Mouse (Mus musculus): ENCODE data around the gene Exosc6. TPM values are rescaled to one million over a fixed set of nuclear protein-coding genes. Genes with fewer than 3 reads are reported as not detected.

The Exosc6 gene
- polyA plus RNA-seq, 1 experiment from 2014 or later: 14.5 TPM

DNA sequence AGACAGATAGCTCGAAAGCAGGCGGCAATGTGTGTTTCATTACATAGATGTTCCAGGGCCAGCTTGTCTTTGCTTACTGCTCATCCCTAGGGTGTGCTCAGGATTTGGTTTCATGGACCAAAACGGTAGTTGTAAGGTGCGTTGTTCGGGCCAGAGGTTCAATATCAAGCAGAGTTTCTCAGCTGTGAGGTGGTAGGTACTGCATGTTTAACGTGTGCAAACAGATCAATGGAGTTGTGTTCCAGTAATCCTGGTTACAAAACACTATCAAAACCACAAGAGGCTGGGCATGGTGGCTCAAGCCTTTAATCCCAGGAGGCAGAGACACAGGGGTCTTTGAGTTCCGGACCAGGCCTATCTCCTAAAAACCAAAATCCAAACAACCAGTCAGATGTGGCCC, 7.0 kb upstream of the Exosc6 start:
- Histone ChIP-seq H3K4me2 (ENCODE audit: low read length) (no peak overlapping the region), H3K9me3 (ENCODE audit: control insufficient read depth, low read length) (no peaks in the 10 kb centered on the region), H3K4me3 (ENCODE audit: control insufficient read depth in 1 of 2, insufficient read depth in 1 of 2, low read depth in 1 of 2, low read length in 2 of 2) (no peak overlapping the region), H3K9ac (ENCODE audit: low read length) (no peak overlapping the region), H3K4me1 (ENCODE audit: control insufficient read depth in 2 of 2, insufficient read depth in 2 of 2, low read length in 2 of 2) (no peaks in the 10 kb centered on the region), H3K27ac (replicated peaks in 1 of 2; ENCODE audit: control insufficient read depth in 1 of 2, insufficient read depth in 1 of 2, low read depth in 2 of 2, low read length in 2 of 2) (no peak overlapping the region), H3K36me3 (ENCODE audit: control insufficient read depth, insufficient read depth, low read length) (peaks cover 100% of the 10 kb centered on the region), H3K27me3 (ENCODE audit: control insufficient read depth, insufficient read depth, low read length) (no peaks in the 10 kb centered on the region)
- no peak for ATAC-seq (ENCODE audit: insufficient number of reproducible peaks, insufficient read depth, low FRiP score, low read depth)
- WGBS: 96% methylated on average over 7 of the region's 7 CpGs

- H3K27me3 ChIP-seq (ENCODE audit: control insufficient read depth, insufficient read depth, low read length): no peaks in the 10 kb centered on the region
- no peaks in the 10 kb centered on the region for H3K9me3 ChIP-seq (ENCODE audit: control insufficient read depth, low read length)
- no peak for ATAC-seq (ENCODE audit: insufficient number of reproducible peaks, insufficient read depth, low FRiP score, low read depth)
- peaks cover 4 to 13% of the 10 kb centered on the region in 2 experiments; a peak in 3 of 4 replicates for H3K4me1 ChIP-seq (ENCODE audit: control insufficient read depth in 2 of 2, insufficient read depth in 2 of 2, low read length in 2 of 2)
- peaks cover 70% of the 10 kb centered on the region for H3K36me3 ChIP-seq (ENCODE audit: control insufficient read depth, insufficient read depth, low read length)
- no peak overlapping the region for H3K4me3 ChIP-seq (ENCODE audit: control insufficient read depth in 1 of 2, insufficient read depth in 1 of 2, low read depth in 1 of 2, low read length in 2 of 2)
- WGBS: 94% methylated on average over 12 of the region's 12 CpGs
- H3K4me2 ChIP-seq (ENCODE audit: low read length): no peak overlapping the region
- no peak overlapping the region for H3K9ac ChIP-seq (ENCODE audit: low read length)
- H3K27ac ChIP-seq (replicated peaks in 1 of 2; ENCODE audit: control insufficient read depth in 1 of 2, insufficient read depth in 1 of 2, low read depth in 2 of 2, low read length in 2 of 2): no peak overlapping the region
Observed at GRCm38 (mm10) chr8:111053827-111054518, 2.2 kb upstream of the Exosc6 start.

DNA sequence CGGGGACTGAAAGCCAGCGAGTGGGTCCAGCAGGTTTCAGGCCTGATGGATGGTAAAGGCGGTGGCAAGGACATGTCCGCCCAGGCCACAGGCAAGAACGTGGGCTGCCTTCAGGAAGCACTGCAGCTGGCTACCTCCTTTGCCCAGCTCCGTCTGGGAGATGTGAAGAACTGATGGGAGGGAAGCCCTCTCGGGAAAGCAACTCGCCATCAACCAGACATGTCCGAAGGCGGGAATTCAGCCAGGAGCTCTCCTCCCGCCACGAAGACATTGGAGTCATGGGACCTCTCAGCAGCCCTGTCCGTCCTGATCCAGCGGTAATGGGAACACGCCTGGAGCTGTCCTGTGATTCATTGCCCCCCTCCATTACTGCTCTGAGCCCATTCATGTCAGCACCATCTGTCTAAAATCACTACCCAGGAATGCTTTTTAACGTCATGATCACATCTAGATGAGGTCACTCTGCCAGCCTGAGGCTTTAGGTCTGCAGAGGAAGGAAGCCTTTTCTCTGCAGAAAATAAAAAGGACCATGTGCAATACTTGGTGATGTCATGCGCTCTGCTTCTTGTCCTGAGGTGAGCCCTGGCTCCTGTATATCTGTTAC, 1.0 kb upstream of the Exosc6 start:
- Histone ChIP-seq H3K27me3 (ENCODE audit: control insufficient read depth, insufficient read depth, low read length) (no peaks in the 10 kb centered on the region), H3K4me2 (ENCODE audit: low read length) (no peak overlapping the region), H3K4me1 (ENCODE audit: control insufficient read depth in 2 of 2, insufficient read depth in 2 of 2, low read length in 2 of 2) (peaks cover 6 to 17% of the 10 kb centered on the region in 2 experiments; a peak in 3 of 4 replicates), H3K36me3 (ENCODE audit: control insufficient read depth, insufficient read depth, low read length) (peaks cover 58% of the 10 kb centered on the region), H3K27ac (replicated peaks in 1 of 2; ENCODE audit: control insufficient read depth in 1 of 2, insufficient read depth in 1 of 2, low read depth in 2 of 2, low read length in 2 of 2) (no peak overlapping the region), H3K9me3 (ENCODE audit: control insufficient read depth, low read length) (no peaks in the 10 kb centered on the region), H3K9ac (ENCODE audit: low read length) (no peak overlapping the region), H3K4me3 (ENCODE audit: control insufficient read depth in 1 of 2, insufficient read depth in 1 of 2, low read depth in 1 of 2, low read length in 2 of 2) (no peak overlapping the region)
- no peak for ATAC-seq (ENCODE audit: insufficient number of reproducible peaks, insufficient read depth, low FRiP score, low read depth)
- 84% methylated on average over 17 of the region's 17 CpGs for WGBS

DNA sequence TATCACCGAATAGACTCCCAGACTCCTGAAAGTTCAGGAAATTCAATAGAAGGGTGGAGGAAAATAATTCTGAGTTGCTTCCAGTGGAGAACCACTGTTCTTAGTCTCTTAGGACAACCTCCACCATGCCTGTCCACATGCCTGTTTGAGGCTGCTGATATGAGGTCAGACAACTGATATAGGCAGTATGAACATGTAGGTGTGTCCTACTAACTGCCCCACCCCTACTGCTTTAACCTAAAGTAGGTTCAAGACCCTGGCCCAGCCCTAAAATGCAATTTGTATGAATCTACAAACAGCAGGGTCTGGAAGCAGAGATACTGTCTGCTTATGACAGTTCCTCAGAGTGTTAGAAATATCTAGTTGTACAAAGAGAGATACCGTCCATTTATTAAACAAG, 478 bp upstream of the Exosc6 start:
- H3K9me3 ChIP-seq (ENCODE audit: control insufficient read depth, low read length): no peaks in the 10 kb centered on the region
- ATAC-seq (ENCODE audit: insufficient number of reproducible peaks, insufficient read depth, low FRiP score, low read depth): no peak
- H3K4me1 ChIP-seq (ENCODE audit: control insufficient read depth in 2 of 2, insufficient read depth in 2 of 2, low read length in 2 of 2): peaks cover 6 to 17% of the 10 kb centered on the region in 2 experiments; a peak in 3 of 4 replicates
- no peaks in the 10 kb centered on the region for H3K27me3 ChIP-seq (ENCODE audit: control insufficient read depth, insufficient read depth, low read length)
- peaks cover 53% of the 10 kb centered on the region for H3K36me3 ChIP-seq (ENCODE audit: control insufficient read depth, insufficient read depth, low read length)
- 55% methylated on average over 2 of the region's 2 CpGs for WGBS
- H3K4me2 ChIP-seq (ENCODE audit: low read length): no peak overlapping the region
- H3K9ac ChIP-seq (ENCODE audit: low read length): 0 out of 2 replicates have a peak overlapping the region, but pooled peaks have one; percentile 31
- no peak overlapping the region for H3K27ac ChIP-seq (replicated peaks in 1 of 2; ENCODE audit: control insufficient read depth in 1 of 2, insufficient read depth in 1 of 2, low read depth in 2 of 2, low read length in 2 of 2)
- H3K4me3 ChIP-seq (ENCODE audit: control insufficient read depth in 1 of 2, insufficient read depth in 1 of 2, low read depth in 1 of 2, low read length in 2 of 2): 0 out of 4 replicates have a peak overlapping the region, but pooled peaks of 1 of the 2 experiments have one; percentile 97

GRCm38 (mm10) chr8:111056691-111057293, 653 bp downstream of the Exosc6 start:
- Histone ChIP-seq H3K4me1 (ENCODE audit: control insufficient read depth in 2 of 2, insufficient read depth in 2 of 2, low read length in 2 of 2) (peaks cover 12 to 28% of the 10 kb centered on the region in 2 experiments; a peak in 3 of 4 replicates), H3K27ac (replicated peaks in 1 of 2; ENCODE audit: control insufficient read depth in 1 of 2, insufficient read depth in 1 of 2, low read depth in 2 of 2, low read length in 2 of 2) (peak overlapping the region; percentile 46 to 85), H3K27me3 (ENCODE audit: control insufficient read depth, insufficient read depth, low read length) (no peaks in the 10 kb centered on the region), H3K9ac (ENCODE audit: low read length) (peak overlapping the region; percentile 92), H3K9me3 (ENCODE audit: control insufficient read depth, low read length) (no peaks in the 10 kb centered on the region), H3K36me3 (ENCODE audit: control insufficient read depth, insufficient read depth, low read length) (peaks cover 42% of the 10 kb centered on the region), H3K4me3 (ENCODE audit: control insufficient read depth in 1 of 2, insufficient read depth in 1 of 2, low read depth in 1 of 2, low read length in 2 of 2) (peak overlapping the region; percentile 75 to 97), H3K4me2 (ENCODE audit: low read length) (peak overlapping the region; percentile 97)
- under 1% methylated on average over 48 of the region's 63 CpGs for WGBS
- peak; percentile 67 for ATAC-seq (ENCODE audit: insufficient number of reproducible peaks, insufficient read depth, low FRiP score, low read depth)

DNA sequence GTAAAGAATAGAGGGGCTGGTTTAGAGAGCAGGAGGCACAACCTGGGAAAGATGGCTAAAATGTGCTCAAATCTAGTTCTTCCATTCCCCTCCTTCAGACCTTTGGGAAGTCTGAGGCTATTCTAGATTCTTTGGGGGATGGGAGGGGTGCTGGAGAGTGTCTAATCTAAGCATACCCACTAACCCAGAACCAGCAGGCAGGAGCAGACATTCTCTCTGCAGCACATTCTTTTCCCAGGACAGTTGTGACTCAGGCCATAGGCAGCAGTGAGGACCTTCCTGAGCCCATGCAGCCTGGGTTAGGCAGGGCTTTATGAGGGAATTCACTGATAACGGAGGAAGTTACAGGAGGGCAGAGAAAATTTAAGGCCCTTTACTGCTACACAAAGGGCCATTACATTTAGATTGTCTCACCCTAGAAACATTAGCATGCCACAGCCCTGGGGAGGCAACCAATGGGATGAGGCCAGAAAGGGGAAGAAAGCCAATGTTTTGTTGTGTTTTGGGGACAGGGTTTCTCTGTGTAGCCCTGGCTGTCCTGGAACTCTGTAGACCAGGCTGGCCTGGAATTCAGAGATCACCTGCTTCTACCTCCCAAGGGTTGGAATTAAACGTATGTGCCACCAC, 2.9 kb downstream of the Exosc6 start:
- Histone ChIP-seq H3K27me3 (ENCODE audit: control insufficient read depth, insufficient read depth, low read length) (no peaks in the 10 kb centered on the region), H3K9ac (ENCODE audit: low read length) (no peak overlapping the region), H3K9me3 (ENCODE audit: control insufficient read depth, low read length) (no peaks in the 10 kb centered on the region), H3K4me3 (ENCODE audit: control insufficient read depth in 1 of 2, insufficient read depth in 1 of 2, low read depth in 1 of 2, low read length in 2 of 2) (no peak overlapping the region), H3K4me2 (ENCODE audit: low read length) (no peak overlapping the region), H3K27ac (replicated peaks in 1 of 2; ENCODE audit: control insufficient read depth in 1 of 2, insufficient read depth in 1 of 2, low read depth in 2 of 2, low read length in 2 of 2) (peak overlapping the region in 1 of 2 experiments; percentile 21; a peak in 2 of 4 replicates), H3K36me3 (ENCODE audit: control insufficient read depth, insufficient read depth, low read length) (peaks cover 19% of the 10 kb centered on the region), H3K4me1 (ENCODE audit: control insufficient read depth in 2 of 2, insufficient read depth in 2 of 2, low read length in 2 of 2) (peaks cover 12 to 28% of the 10 kb centered on the region in 2 experiments; a peak in 3 of 4 replicates)
- no peak for ATAC-seq (ENCODE audit: insufficient number of reproducible peaks, insufficient read depth, low FRiP score, low read depth)
- WGBS: 40% methylated on average over 2 of the region's 2 CpGs

DNA sequence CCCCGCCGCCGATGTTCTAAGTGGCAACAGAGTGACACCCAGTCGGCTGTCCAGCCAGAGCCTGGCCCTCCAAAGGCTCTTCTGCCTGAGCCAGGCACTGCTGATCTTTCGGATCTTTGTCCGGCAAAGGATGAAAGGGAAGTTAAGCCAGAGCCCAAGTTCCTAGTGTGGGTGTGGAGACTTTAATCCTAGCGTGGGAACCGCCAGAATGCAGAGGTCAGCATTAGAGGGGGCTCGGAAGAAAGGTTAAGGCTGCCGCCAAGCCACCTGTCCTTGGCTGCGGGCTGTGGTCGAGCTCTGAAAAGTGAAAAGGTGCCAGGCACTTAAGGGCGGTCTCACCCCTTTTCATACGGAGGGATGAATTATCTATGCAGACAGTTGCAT, 5.5 kb downstream of the Exosc6 start:
- WGBS: under 1% methylated on average over 14 of the region's 14 CpGs
- no peak for ATAC-seq (ENCODE audit: insufficient number of reproducible peaks, insufficient read depth, low FRiP score, low read depth)
- peak overlapping the region; percentile 53 to 79 for H3K4me3 ChIP-seq (ENCODE audit: control insufficient read depth in 1 of 2, insufficient read depth in 1 of 2, low read depth in 1 of 2, low read length in 2 of 2)
- H3K36me3 ChIP-seq (ENCODE audit: control insufficient read depth, insufficient read depth, low read length): no peaks in the 10 kb centered on the region; the same call in 1 of the 2 replicates
- H3K9ac ChIP-seq (ENCODE audit: low read length): peak overlapping the region; percentile 61
- H3K27me3 ChIP-seq (ENCODE audit: control insufficient read depth, insufficient read depth, low read length): no peaks in the 10 kb centered on the region
- no peaks in the 10 kb centered on the region for H3K9me3 ChIP-seq (ENCODE audit: control insufficient read depth, low read length)
- no peak overlapping the region for H3K27ac ChIP-seq (replicated peaks in 1 of 2; ENCODE audit: control insufficient read depth in 1 of 2, insufficient read depth in 1 of 2, low read depth in 2 of 2, low read length in 2 of 2)
- peaks cover 12 to 28% of the 10 kb centered on the region in 2 experiments; a peak in 3 of 4 replicates for H3K4me1 ChIP-seq (ENCODE audit: control insufficient read depth in 2 of 2, insufficient read depth in 2 of 2, low read length in 2 of 2)
- peak overlapping the region; percentile 77 for H3K4me2 ChIP-seq (ENCODE audit: low read length)
